Mouse (Mus musculus) brain, embryonic 14.5 days (tissue): ENCODE data around the gene Slc25a15.

Experiments
- CTCF ChIP-seq: fragments of 200-500 bp; IDR thresholded peaks from 2 replicates; pipeline ENCODE4 v1.5.1; 2012; ENCODE audit warnings: inconsistent platforms, mild to moderate bottlenecking, moderate library complexity, borderline replicate concordance; ENCODE audit not compliant: insufficient read depth, insufficient read length; ENCODE audit errors: extremely low read depth
- POLR2A ChIP-seq: fragments of 200-500 bp; IDR thresholded peaks from 2 replicates; pipeline ENCODE4 v1.6.1; 2012; ENCODE audit warnings: mild to moderate bottlenecking, inconsistent platforms, borderline replicate concordance; ENCODE audit not compliant: poor library complexity, insufficient read depth, insufficient read length, severe bottlenecking; ENCODE audit errors: extremely low read depth

DNA sequence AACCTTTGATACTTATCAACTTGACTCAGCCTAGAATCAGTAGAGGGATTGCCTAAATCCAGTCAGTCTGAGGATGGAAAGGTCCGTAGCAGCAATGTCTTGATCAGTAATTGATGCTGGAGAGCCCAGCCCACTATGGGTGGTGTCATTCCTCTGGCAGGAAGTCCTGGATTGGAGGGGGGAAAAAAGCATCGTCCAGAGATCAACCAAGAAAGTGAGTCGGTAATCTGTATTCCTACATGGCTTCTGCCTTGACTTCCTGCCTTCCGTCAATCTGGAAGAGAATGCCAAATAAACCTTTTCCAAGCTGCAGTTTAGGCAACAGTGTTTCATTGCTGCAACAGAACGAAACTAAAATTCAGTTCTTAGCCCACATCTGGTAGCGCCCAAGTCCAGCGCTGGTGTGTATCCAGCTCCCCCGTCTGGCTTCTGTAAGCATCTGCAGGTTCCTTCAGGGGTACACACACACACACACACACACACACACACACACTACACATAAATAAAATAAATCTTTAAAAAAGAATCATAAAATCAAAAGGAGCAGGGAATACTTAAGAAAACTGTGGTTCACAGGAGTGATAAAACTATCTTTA lies 986 bp upstream of the Slc25a15 start:
- TF ChIP-seq CTCF (no peak), POLR2A (no peak)
